Mouse (Mus musculus) lung, embryonic 14.5 days (tissue): ENCODE measurements at regions not wholly inside any gene's neighbourhood (a gene's known extent, or its start where the extent isn't known, plus 50 kb on each side); places are given as distances from the start of the nearest gene placed in this dataset.

Source experiments
- ATAC-seq: fragments of 200-750 bp; cut with Nextera tagmentation; 2 replicates; pipeline ENCODE4 v1.8.0; 2017; ENCODE audit warnings: mild to moderate bottlenecking, moderate TSS enrichment, moderate library complexity; ENCODE audit not compliant: insufficient read depth
- DNase-seq: peaks from one replicate; pipeline ENCODE4 v3.0.0-alpha.2; 2015
- H3K27ac ChIP-seq: fragments of 300-500 bp; sonication (generic); 2 replicates; pipeline ENCODE4 v1.5.1; 2014; ENCODE audit warnings: low read depth, mild to moderate bottlenecking, moderate library complexity
- H3K27me3 ChIP-seq: fragments of 300-500 bp; sonication (generic); 2 replicates; pipeline ENCODE4 v1.6.1; 2014; ENCODE audit warnings: low read length, control low read depth; ENCODE audit not compliant: insufficient read depth
- H3K36me3 ChIP-seq: fragments of 300-500 bp; sonication (generic); 2 replicates; pipeline ENCODE4 v1.6.1; 2014; ENCODE audit warnings: control low read depth; ENCODE audit not compliant: insufficient read depth
- H3K4me1 ChIP-seq: fragments of 300-500 bp; sonication (generic); 2 replicates; pipeline ENCODE4 v1.6.1; 2014; ENCODE audit warnings: antibody characterized with exemption, control low read depth; ENCODE audit not compliant: insufficient read depth
- H3K4me2 ChIP-seq: fragments of 300-500 bp; sonication (generic); 2 replicates; pipeline ENCODE4 v1.6.1; 2014; ENCODE audit warnings: mild to moderate bottlenecking
- H3K4me3 ChIP-seq: fragments of 300-500 bp; sonication (generic); 2 replicates; pipeline ENCODE4 v1.5.1; 2014; ENCODE audit warnings: low read depth, low read length
- H3K9ac ChIP-seq: fragments of 300-500 bp; sonication (generic); 2 replicates; pipeline ENCODE4 v1.6.1; 2014
- H3K9me3 ChIP-seq: fragments of 300-500 bp; sonication (generic); 2 replicates; pipeline ENCODE4 v1.6.1; 2016; ENCODE audit warnings: low read depth, low read length, control low read depth
- CTCF ChIP-seq: IDR thresholded peaks from 2 replicates; pipeline ENCODE4 v1.5.1; 2016; ENCODE audit warnings: antibody characterized with exemption, low read depth
- WGBS: fragments of 180-500 bp; shearing (Covaris S2); extraction: QIAGEN DNeasy Blood & Tissue Kit; methylation state at CpG from one replicate; pipeline ENCODE4 v1.1.7; 2014; 5-methylcytosine and 5-hydroxymethylcytosine counted together

DNA sequence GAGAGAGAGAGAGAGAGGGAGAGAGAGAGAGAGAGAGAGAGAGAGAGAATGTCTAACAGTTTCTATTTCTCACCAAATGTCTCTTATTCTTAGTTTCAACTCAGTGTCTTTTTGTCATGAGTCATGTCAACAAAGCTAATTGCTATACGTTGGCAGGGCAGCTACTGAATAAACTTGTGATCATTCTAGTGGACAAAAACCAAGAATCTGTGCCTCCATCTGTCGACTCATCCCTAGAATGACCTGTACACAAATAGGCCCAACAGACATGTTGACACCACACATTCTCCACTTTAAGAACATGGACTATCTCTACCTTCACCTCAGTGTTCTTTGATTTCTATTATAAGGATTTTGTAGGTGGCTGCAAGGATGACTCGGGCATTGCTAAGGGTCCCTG lies 556.5 kb downstream of the Pcdh18 start:
- 71% methylated on average over 3 of the region's 3 CpGs for WGBS
- TF ChIP-seq CTCF, result no peak
- peak; percentile 2 for DNase-seq
- no peaks in the 10 kb centered on the region for H3K36me3 ChIP-seq
- H3K4me1 ChIP-seq, result no peaks in the 10 kb centered on the region
- no peak overlapping the region for H3K4me3 ChIP-seq
- no peak for ATAC-seq
- no peaks in the 10 kb centered on the region for H3K27me3 ChIP-seq
- no peaks in the 10 kb centered on the region for H3K9me3 ChIP-seq
- no peak overlapping the region for H3K9ac ChIP-seq
- no peak overlapping the region for H3K27ac ChIP-seq
- no peak overlapping the region for H3K4me2 ChIP-seq

DNA sequence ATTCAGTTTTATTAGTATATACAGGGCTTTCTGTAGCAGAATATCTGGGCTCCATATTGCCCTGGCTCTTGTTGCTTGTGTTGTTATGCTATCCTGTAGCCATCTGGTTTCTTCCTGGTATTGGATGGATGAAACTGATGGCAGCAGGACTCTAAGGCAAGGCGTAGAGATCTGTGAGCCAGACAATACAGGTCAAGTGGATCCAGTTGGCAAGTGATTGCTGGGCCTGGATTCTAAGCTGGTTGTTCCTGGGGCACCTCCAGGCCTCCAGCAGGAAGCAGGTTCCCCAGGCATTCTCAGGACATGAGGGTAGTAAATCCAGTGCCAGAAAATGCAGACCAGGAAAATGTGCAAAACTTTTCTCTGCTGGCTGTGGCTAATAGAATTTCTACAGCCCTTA lies 571.6 kb downstream of the Pcdh18 start:
- Histone ChIP-seq H3K4me3 (no peak overlapping the region), H3K4me1 (no peaks in the 10 kb centered on the region), H3K4me2 (no peak overlapping the region), H3K27me3 (no peaks in the 10 kb centered on the region), H3K36me3 (no peaks in the 10 kb centered on the region), H3K9me3 (no peaks in the 10 kb centered on the region), H3K27ac (no peak overlapping the region), H3K9ac (no peak overlapping the region)
- DNase-seq (no peak), ATAC-seq (no peak)
- TF ChIP-seq CTCF, result no peak
- 77% methylated on average over 1 of the region's 1 CpGs for WGBS
